Mouse (Mus musculus) spleen, embryonic (tissue): ENCODE data around the gene Sos1.
"Not testable (repeated sequence)": the region's sequence is repeated elsewhere in the genome, so short reads cannot be mapped to it uniquely, and the experiment has no call there.

Experiments
- CTCF ChIA-PET: fragments of 350-600 bp; sonication (Branson Sonifier 250); formaldehyde crosslinking; loops from one replicate; lab custom pipeline; 2022; lab: Charles Lee

Sos1 gene

DNA sequence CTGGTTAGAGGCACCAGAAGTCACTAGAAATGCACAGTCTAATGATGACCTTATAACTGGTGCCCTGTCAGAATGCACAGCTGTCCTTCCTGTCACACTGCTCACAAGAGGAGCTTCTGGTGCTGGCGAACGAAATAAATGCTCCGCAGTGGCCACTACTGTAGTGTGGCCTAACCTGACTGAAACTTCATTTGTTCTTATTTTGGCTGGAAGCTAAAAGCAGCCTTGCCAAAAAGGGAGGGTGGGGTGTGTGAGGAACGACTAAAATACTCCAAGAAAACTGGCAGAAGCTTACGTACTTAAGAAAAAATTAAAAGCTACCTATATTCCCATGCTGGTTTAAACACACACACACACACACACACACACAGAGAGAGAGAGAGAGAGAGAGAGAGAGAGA is 53.4 kb downstream of the Sos1 start:
- CTCF ChIA-PET, result interaction anchor here (0.7 kb wide), 2 partner anchors 25 to 406 kb away, joined by 3 to 7 read pairs; no protein-coding TSS in a partner anchor

- CTCF ChIA-PET, result no interaction called here
Observed at GRCm38 (mm10) chr17:80426171-80426570, 54.1 kb downstream of the Sos1 start.

- CTCF ChIA-PET, result no interaction called here
Observed at GRCm38 (mm10) chr17:80420998-80421397, 59.3 kb downstream of the Sos1 start.

DNA sequence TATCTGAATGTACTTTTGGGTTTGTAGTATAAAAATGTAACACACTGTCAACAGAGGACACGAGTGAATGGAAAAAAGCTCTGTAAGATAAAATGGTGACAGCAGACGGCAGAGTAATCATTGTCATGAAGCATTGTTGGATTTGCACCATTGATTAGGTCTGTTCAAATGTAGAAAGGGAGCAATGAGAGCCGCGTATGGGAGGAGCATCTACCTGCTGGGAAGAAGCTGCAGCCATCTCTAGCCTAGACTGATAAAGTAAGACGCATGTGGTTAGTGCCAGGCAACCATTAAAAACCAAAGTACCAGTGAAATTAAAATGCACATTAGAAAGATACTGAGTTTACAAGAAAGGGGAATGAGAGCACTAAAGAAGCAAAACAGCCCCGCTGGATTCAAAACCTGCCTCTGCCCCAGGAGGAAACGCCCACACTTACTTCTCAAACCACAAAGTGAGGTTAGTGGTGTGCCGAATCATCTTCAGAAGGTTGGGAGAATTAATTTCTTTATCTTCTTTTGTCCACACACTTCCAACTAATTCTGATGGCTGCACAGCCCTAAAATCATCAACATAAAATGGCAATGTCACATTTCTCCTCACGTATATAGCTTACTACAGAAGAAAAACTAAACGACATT is 61.6 kb downstream of the Sos1 start:
- CTCF ChIA-PET, result no interaction called here

GRCm38 (mm10) chr17:80411182-80411581 is 69.1 kb downstream of the Sos1 start:
- CTCF ChIA-PET, result no interaction called here

- CTCF ChIA-PET, result no interaction called here
Observed at GRCm38 (mm10) chr17:80398243-80398642, 82.0 kb downstream of the Sos1 start.

GRCm38 (mm10) chr17:80391423-80392403 is 88.5 kb downstream of the Sos1 start:
- CTCF ChIA-PET, result interaction anchor here (0.6 kb wide), 1 partner anchor 101 kb away, joined by 16 read pairs; no protein-coding TSS in a partner anchor

DNA sequence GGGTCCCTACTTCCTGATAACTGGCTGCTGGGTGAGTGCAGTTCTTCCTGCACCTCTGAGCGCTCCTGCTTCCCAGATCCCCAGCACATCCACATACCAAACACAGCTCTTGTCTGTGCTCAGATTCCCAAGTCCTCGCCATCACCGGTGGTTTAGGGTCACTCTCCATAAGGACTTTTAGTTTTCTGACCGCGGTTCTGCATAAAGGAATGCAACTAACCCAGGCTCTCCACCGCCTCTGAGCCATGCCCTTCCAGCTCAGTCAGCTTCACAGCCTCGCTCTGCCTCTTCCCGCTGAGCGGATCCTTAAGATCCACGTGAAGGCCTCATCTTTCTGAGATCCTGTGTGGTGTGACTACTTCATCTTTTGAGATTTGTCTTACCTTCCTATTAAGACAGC is 90.2 kb downstream of the Sos1 start:
- CTCF ChIA-PET, result interaction anchor here (0.6 kb wide), 1 partner anchor 146 kb away, joined by 4 read pairs; no protein-coding TSS in a partner anchor

GRCm38 (mm10) chr17:80385671-80386070 is 94.6 kb downstream of the Sos1 start:
- CTCF ChIA-PET, result no interaction called here

- CTCF ChIA-PET, result not testable (repeated sequence)
Observed at GRCm38 (mm10) chr17:80378386-80378785, 101.9 kb downstream of the Sos1 start.

DNA sequence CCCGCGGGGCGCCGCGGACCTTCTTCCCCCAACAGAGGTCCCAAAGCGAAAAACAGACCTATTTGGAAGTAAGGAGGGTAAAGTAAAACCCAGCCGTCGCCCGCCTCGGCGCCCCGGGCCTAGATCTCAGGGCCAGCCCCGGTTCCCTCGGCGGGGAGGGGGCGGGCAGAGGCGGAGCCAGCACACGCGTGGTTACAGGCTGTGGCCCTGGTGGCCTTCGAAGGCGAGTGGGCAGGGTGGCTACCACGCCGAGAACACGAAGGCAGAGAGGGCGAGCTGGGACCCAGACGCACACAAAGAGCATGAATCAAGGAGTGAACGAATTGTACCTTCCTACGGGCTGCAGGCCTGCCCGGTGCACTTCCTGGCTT is 106.5 kb downstream of the Sos1 start:
- CTCF ChIA-PET, result no interaction called here

DNA sequence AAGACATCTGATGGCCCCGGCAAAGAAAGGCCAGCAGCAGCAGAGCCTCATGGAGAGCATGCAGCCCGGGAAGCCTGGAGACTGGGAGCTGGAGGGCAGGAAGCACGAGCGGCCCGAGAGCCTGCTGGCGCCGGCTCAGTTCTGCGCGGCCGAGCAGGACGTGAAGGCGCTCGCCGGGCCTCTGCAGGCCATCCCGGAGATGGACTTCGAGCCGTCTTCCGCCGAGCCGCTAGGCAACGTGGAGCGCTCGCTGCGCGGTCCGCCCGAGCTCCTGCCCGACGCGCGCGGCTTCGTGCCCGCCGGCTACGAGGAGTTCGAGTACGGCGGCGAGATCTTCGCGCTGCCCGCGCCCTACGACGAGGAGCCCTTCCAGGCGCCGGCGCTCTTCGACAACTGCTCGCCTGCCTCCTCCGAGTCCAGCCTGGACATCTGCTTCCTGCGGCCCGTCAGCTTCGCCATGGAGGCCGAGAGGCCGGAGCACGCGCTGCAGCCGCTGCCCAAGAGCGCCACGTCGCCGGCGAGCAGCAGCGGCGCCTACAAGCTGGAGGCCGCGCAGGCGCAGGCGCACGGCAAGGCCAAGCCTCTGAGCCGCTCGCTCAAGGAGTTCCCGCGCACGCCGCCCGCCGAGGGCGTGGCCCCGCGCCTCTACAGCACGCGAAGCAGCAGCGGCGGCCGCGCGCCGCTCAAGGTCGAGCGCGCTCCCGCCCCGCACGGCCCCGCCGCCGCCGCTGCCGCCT is 107.1 kb downstream of the Sos1 start, which contains the start of gene Gm10190:
Gm10190 (minus strand) TSS at position 553 of the 737 bp plus-strand sequence.
- CTCF ChIA-PET, result interaction anchor here (0.7 kb wide), 1 partner anchor 177 kb away, joined by 4 read pairs; no protein-coding TSS in a partner anchor

GRCm38 (mm10) chr17:80368606-80369005 is 111.6 kb downstream of the Sos1 start:
- CTCF ChIA-PET, result no interaction called here

DNA sequence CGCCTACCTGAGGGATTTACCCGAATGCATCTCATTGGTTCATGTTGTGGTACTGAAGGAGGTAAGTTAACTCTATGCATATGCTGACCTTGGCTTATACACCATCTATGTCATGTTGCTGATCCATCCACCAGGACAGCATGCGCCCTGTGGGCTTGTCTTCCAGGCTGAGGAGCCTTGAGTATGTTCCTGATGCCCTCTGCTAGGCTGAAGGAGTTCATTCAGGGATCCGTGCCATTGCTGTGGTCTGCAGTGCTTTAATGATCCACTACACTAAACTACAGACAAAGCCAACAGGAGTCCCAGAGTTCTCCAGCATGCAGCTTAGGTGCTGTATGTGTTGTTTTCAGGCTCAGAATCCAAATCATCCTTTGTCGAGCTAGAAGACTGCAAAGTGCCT is 113.0 kb downstream of the Sos1 start:
- CTCF ChIA-PET, result no interaction called here

GRCm38 (mm10) chr17:80360245-80360644 is 120.0 kb downstream of the Sos1 start:
- CTCF ChIA-PET, result no interaction called here

DNA sequence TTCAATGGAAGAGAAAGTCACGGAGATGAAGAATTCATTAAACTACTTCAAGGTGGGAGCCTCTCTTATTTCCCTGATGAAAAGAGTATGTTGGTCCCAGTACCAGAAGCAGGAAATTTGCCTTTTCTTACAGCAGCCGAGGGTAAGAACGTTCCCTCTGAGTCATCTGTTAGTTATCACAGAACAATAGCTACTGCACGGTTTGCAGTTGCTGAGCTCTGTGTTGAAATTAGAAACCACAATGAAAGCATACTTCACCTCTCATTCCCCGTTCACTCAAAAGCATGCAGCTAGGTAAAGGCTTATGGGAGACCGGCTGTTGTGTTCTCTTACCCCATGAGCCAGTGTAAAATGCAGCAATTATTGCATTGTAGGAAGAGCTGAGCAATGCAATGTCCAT is 133.0 kb downstream of the Sos1 start:
- CTCF ChIA-PET, result no interaction called here

DNA sequence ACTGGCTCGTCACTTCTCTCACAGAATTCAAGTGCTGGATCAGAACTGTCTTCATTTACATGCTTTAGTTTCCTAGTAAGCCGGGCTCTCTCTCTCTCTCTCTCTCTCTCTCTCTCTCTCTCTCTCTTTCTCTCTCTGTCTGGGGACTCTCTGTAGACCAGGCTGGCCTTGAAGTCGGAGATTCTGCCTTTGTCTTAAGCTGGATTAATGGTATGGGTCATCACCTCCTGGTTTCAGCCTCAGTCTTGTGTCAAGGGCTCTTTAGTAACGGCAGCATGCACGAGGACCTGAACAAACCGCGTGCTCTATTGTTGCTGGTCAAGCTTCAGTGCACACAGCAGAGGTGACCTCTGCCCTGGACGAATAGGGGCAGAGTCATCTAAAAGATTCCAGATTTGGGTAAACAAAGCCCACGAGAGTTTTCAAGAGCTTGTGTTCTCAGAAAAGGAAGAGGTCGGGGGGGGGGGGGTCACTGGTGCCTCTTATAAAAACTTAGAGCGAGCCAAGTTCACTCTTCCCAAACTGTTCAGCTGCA is 133.6 kb downstream of the Sos1 start:
- CTCF ChIA-PET, result interaction anchor here (0.7 kb wide), 1 partner anchor 75 kb away, joined by 5 read pairs; no protein-coding TSS in a partner anchor

GRCm38 (mm10) chr17:80345277-80345676 is 135.0 kb downstream of the Sos1 start:
- CTCF ChIA-PET, result no interaction called here
